Mouse (Mus musculus) embryonic facial prominence, embryonic 15.5 days (tissue): ENCODE results near the gene Ect2l. TPM values are rescaled to one million over a fixed set of nuclear protein-coding genes. Genes with fewer than 3 reads are reported as not detected.

Experiments
- ATAC-seq: fragments of 200-750 bp; cut with Nextera tagmentation; 2 replicates; pipeline ENCODE4 v1.8.0; 2017; ENCODE audit warnings: low read depth, moderate TSS enrichment; ENCODE audit not compliant: insufficient number of reproducible peaks, low FRiP score, low TSS enrichment
- H3K27ac ChIP-seq: fragments of 300-500 bp; sonication (generic); replicated peaks from 2 replicates; pipeline ENCODE4 v1.5.1; 2015; ENCODE audit warnings: mild to moderate bottlenecking, inconsistent platforms
- H3K27me3 ChIP-seq: fragments of 300-500 bp; sonication (generic); 2 replicates; pipeline ENCODE4 v1.6.1; 2015; ENCODE audit warnings: inconsistent platforms
- H3K36me3 ChIP-seq: fragments of 300-500 bp; sonication (generic); 2 replicates; pipeline ENCODE4 v1.6.1; 2015; ENCODE audit warnings: mild to moderate bottlenecking, inconsistent platforms
- H3K4me1 ChIP-seq: fragments of 300-500 bp; sonication (generic); 2 replicates; pipeline ENCODE4 v1.6.1; 2015; ENCODE audit warnings: inconsistent platforms
- H3K4me2 ChIP-seq: fragments of 300-500 bp; sonication (generic); replicated peaks from 2 replicates; pipeline ENCODE4 v1.6.1; 2015; ENCODE audit warnings: mild to moderate bottlenecking, inconsistent platforms
- H3K4me3 ChIP-seq: fragments of 300-500 bp; sonication (generic); replicated peaks from 2 replicates; pipeline ENCODE4 v1.5.1; 2015; ENCODE audit warnings: mild to moderate bottlenecking, inconsistent platforms
- H3K9ac ChIP-seq: fragments of 300-500 bp; sonication (generic); 2 replicates; pipeline ENCODE4 v1.6.1; 2015; ENCODE audit warnings: inconsistent platforms
- H3K9me3 ChIP-seq: fragments of 300-500 bp; sonication (generic); replicated peaks from 2 replicates; pipeline ENCODE4 v1.6.1; 2016; ENCODE audit warnings: inconsistent platforms
- WGBS: fragments of 180-500 bp; shearing (Covaris S2); methylation state at CpG from one replicate; pipeline ENCODE4 v1.1.7; 2015; 5-methylcytosine and 5-hydroxymethylcytosine counted together
- polyA plus RNA-seq: library from polyadenylated mRNA; unstranded; fragments of >200 nt; fragmentation: Nextera tagmentation; extraction: Ambion mirVana; gene quantifications from 2 replicates; pipeline ENCODE4 v1.2.1, GENCODE M21; 2015

Gene Ect2l
- polyA plus RNA-seq, 1 experiment from 2014 or later = 1.2 TPM

GRCm38 (mm10) chr10:18213373-18213772 is 2.7 kb upstream of the Ect2l start:
- no peak overlapping the region for H3K4me2 ChIP-seq
- H3K4me1 ChIP-seq = peaks cover 8% of the 10 kb centered on the region; the same call in 1 of the 2 replicates
- H3K36me3 ChIP-seq = no peaks in the 10 kb centered on the region
- H3K27me3 ChIP-seq = no peaks in the 10 kb centered on the region
- H3K9ac ChIP-seq = no peak overlapping the region
- 0 out of 2 replicates have a peak overlapping the region, but pooled peaks have one; percentile 0 for H3K27ac ChIP-seq
- H3K9me3 ChIP-seq = no peaks in the 10 kb centered on the region
- WGBS = 76% methylated on average over 4 of the region's 4 CpGs
- ATAC-seq = no peak
- no peak overlapping the region for H3K4me3 ChIP-seq

DNA sequence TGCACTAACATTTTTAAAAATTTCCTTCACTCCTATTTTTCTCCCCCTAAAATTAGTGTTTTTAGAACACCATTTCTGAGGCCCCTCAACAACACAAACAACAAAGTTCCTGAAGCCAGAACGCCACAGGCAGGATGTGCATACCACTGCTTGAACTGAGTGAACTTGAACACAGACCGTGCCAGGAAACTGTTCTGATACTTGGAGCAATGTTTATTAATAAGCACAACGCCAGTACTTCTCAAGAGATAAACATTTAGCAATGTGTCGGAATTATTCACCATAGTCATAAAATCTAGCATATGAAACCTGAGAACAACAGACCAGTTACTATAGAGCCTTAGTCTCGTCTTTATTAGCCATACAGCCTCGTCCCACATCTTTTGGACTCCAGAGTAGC is 571 bp downstream of the Ect2l start:
- H3K27ac ChIP-seq = no peak overlapping the region
- peaks cover 8% of the 10 kb centered on the region; the same call in 1 of the 2 replicates for H3K4me1 ChIP-seq
- no peak overlapping the region for H3K4me2 ChIP-seq
- H3K27me3 ChIP-seq = no peaks in the 10 kb centered on the region
- H3K4me3 ChIP-seq = no peak overlapping the region
- no peaks in the 10 kb centered on the region for H3K36me3 ChIP-seq
- 62% methylated on average over 6 of the region's 6 CpGs for WGBS
- no peaks in the 10 kb centered on the region for H3K9me3 ChIP-seq
- no peak for ATAC-seq
- H3K9ac ChIP-seq = no peak overlapping the region

- no peak overlapping the region for H3K4me2 ChIP-seq
- no peaks in the 10 kb centered on the region for H3K4me1 ChIP-seq
- no peaks in the 10 kb centered on the region for H3K36me3 ChIP-seq
- H3K27ac ChIP-seq = no peak overlapping the region
- WGBS = 12% methylated on average over 7 of the region's 7 CpGs
- no peak overlapping the region for H3K9ac ChIP-seq
- no peak overlapping the region for H3K4me3 ChIP-seq
- no peaks in the 10 kb centered on the region for H3K9me3 ChIP-seq
- no peak for ATAC-seq
- H3K27me3 ChIP-seq = no peaks in the 10 kb centered on the region
These were observed 6.6 kb downstream of the Ect2l start for GRCm38 (mm10) chr10:18204067-18204466.

GRCm38 (mm10) chr10:18202401-18202800 is 8.3 kb downstream of the Ect2l start:
- Histone ChIP-seq H3K4me3 (no peak overlapping the region), H3K9me3 (no peaks in the 10 kb centered on the region), H3K4me1 (no peaks in the 10 kb centered on the region), H3K27ac (no peak overlapping the region), H3K9ac (no peak overlapping the region), H3K27me3 (no peaks in the 10 kb centered on the region), H3K36me3 (no peaks in the 10 kb centered on the region), H3K4me2 (no peak overlapping the region)
- no peak for ATAC-seq
- 70% methylated on average over 3 of the region's 3 CpGs for WGBS

DNA sequence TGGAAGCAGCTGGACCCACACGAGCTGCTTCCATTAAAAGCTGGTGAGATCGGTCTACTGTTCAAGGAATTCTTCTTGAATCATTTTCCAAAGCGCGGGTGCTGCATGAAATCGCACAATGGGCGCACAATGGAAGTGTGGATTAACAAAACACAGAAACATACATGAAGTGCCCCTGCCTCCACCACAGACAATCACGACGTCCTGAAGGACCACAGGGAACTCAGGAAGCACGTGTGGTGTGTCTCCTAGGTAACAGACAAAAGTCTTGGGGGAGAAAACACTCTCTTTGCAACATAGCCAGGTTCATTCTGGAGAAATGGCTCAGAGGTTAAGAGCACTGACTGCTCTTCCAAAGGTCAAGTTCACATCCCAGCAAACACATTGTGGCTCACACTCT is 10.0 kb downstream of the Ect2l start:
- Histone ChIP-seq H3K4me2 (no peak overlapping the region), H3K9me3 (no peaks in the 10 kb centered on the region), H3K9ac (no peak overlapping the region), H3K27ac (no peak overlapping the region), H3K4me3 (no peak overlapping the region), H3K36me3 (no peaks in the 10 kb centered on the region), H3K4me1 (no peaks in the 10 kb centered on the region), H3K27me3 (no peaks in the 10 kb centered on the region)
- WGBS = 68% methylated on average over 9 of the region's 9 CpGs
- ATAC-seq = no peak

DNA sequence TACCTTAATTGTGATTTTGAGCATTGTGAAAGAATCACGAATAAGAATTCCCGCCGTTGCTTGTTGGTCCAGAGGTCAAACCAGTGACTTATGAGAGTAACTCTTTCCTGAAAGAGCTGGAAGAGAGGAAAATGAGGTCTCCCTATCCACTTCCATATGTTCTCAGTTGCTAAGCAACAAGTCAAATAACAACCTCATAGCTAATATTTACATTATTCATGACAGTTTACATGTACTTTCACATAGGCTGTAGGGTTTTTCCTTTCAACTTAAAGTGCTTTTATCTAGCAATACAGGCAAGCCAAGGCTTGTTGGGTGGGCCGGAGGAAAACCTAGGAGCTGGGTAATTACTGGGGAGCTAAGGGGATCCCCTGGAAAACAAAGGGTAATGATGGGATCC is 10.8 kb downstream of the Ect2l start:
- H3K9ac ChIP-seq = no peak overlapping the region
- no peaks in the 10 kb centered on the region for H3K4me1 ChIP-seq
- H3K27ac ChIP-seq = no peak overlapping the region
- H3K9me3 ChIP-seq = no peaks in the 10 kb centered on the region
- no peak overlapping the region for H3K4me2 ChIP-seq
- H3K36me3 ChIP-seq = no peaks in the 10 kb centered on the region
- no peak for ATAC-seq
- WGBS = 61% methylated on average over 4 of the region's 4 CpGs
- no peaks in the 10 kb centered on the region for H3K27me3 ChIP-seq
- H3K4me3 ChIP-seq = no peak overlapping the region

GRCm38 (mm10) chr10:18198286-18199015 is 12.2 kb downstream of the Ect2l start:
- Histone ChIP-seq H3K36me3 (no peaks in the 10 kb centered on the region), H3K4me3 (no peak overlapping the region), H3K4me1 (no peaks in the 10 kb centered on the region), H3K9me3 (no peaks in the 10 kb centered on the region), H3K4me2 (no peak overlapping the region), H3K27ac (no peak overlapping the region), H3K9ac (no peak overlapping the region), H3K27me3 (no peaks in the 10 kb centered on the region)
- 76% methylated on average over 5 of the region's 5 CpGs for WGBS
- ATAC-seq = no peak

DNA sequence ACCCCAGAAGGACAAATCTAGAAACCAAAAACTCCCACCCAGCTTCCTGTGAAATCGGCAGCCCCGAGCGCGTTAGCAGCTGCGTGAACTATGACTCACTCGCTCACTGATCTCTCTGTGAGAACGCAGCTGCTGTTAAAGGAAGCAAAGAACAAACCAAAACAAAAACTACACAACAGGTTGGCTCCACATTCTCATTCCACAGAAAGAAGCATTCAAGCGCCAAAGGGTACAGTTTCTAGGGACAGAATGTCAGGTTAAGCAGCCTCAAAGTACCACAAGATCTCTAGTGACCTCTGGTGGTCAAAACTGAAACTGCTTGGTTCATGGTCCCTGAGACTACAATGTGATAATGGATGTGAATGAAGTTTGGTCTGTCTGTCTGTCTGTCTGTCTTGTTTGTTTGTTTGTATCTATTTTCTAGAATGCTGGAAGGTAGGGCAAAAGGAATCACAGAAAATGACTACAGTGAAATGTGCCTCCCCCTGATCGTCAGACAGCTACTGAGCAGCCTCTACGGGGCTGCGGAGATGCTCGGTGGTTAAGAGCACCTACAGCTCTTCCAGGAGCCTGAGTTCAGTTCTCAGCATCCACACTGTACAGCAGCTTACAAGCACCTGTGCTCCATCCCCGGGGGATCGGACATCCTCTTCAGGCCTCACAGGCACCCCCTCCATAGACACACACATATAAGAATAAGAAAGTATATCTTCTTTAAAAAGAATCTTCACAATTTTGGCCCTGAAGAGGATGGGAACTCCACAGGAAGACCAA is 13.3 kb downstream of the Ect2l start:
- H3K4me1 ChIP-seq = no peaks in the 10 kb centered on the region
- H3K36me3 ChIP-seq = no peaks in the 10 kb centered on the region
- 39% methylated on average over 14 of the region's 14 CpGs for WGBS
- no peaks in the 10 kb centered on the region for H3K27me3 ChIP-seq
- ATAC-seq = no peak
- peak overlapping the region; percentile 39 for H3K4me3 ChIP-seq
- H3K27ac ChIP-seq = peak overlapping the region; percentile 48; the same call in 1 of the 2 replicates
- H3K9me3 ChIP-seq = no peaks in the 10 kb centered on the region
- H3K9ac ChIP-seq = 0 out of 2 replicates have a peak overlapping the region, but pooled peaks have one; percentile 18
- H3K4me2 ChIP-seq = peak overlapping the region; percentile 60

- 0 out of 2 replicates have a peak overlapping the region, but pooled peaks have one; percentile 17 for H3K4me2 ChIP-seq
- H3K4me3 ChIP-seq = no peak overlapping the region; the same call in 1 of the 2 replicates
- peak overlapping the region; percentile 83 for H3K27ac ChIP-seq
- ATAC-seq = 0 out of 2 replicates have a peak, but pooled peaks have one; percentile 56
- no peaks in the 10 kb centered on the region for H3K9me3 ChIP-seq
- H3K36me3 ChIP-seq = no peaks in the 10 kb centered on the region
- no peaks in the 10 kb centered on the region for H3K27me3 ChIP-seq
- H3K4me1 ChIP-seq = peaks cover 7% of the 10 kb centered on the region; the same call in 1 of the 2 replicates
- no peak overlapping the region for H3K9ac ChIP-seq
- 42% methylated on average over 14 of the region's 14 CpGs for WGBS
These were observed 16.0 kb downstream of the Ect2l start for GRCm38 (mm10) chr10:18194737-18195141.

DNA sequence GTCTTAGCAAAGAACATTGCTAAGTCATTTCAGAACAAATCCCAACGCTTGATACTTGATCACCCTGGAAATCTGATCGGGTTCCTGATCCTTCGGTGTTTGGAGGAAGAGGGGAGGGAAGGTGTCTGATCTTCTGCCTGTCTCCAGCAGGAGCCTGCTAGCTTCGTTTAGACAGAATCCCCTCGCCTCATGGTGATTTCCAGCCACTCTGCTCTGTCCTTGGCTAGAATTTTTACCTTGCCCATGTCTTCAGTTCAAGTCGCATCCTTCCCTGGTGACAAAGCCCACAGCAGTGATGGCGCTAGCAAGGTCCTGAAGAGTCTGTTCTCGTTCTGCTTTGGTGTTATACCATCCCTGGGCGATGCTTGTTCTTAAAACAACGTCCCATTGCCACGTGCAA is 16.5 kb downstream of the Ect2l start:
- H3K4me2 ChIP-seq = 0 out of 2 replicates have a peak overlapping the region, but pooled peaks have one; percentile 17
- H3K27me3 ChIP-seq = no peaks in the 10 kb centered on the region
- ATAC-seq = no peak
- H3K4me1 ChIP-seq = peaks cover 7% of the 10 kb centered on the region; the same call in 1 of the 2 replicates
- WGBS = 64% methylated on average over 11 of the region's 11 CpGs
- no peaks in the 10 kb centered on the region for H3K9me3 ChIP-seq
- H3K36me3 ChIP-seq = no peaks in the 10 kb centered on the region
- no peak overlapping the region for H3K4me3 ChIP-seq
- no peak overlapping the region for H3K9ac ChIP-seq
- H3K27ac ChIP-seq = peak overlapping the region; percentile 83

DNA sequence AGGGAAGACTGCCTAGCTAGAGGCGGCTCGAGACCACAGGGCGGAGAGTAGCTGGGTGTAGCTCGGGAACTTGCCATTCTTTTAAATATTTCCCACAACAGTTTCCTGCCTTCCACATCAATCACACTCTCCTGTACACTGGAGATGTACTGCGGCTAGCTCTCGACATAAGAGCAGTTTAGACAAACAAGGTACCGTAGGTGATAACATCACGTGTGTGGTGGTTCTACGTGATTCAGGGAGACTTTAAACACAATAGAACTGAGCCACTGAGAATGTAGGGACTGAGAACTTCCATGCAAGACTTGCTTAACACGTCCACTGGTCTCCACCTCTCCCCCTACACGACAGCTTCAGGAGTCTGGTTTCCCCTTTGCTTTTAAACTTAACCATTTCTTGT is 17.5 kb downstream of the Ect2l start:
- Histone ChIP-seq H3K9ac (no peak overlapping the region), H3K36me3 (no peaks in the 10 kb centered on the region), H3K27ac (no peak overlapping the region), H3K27me3 (no peaks in the 10 kb centered on the region), H3K9me3 (no peaks in the 10 kb centered on the region), H3K4me2 (no peak overlapping the region), H3K4me3 (no peak overlapping the region), H3K4me1 (peaks cover 7% of the 10 kb centered on the region; the same call in 1 of the 2 replicates)
- 63% methylated on average over 11 of the region's 11 CpGs for WGBS
- no peak for ATAC-seq
